Mouse (Mus musculus): Measurements from ENCODE around the gene Stard3. TPM values are rescaled to one million over a fixed set of nuclear protein-coding genes. Genes with fewer than 3 reads are reported as not detected.

Gene Stard3
- total and polyA plus RNA-seq, 3 experiments = 53.0 to 62.5 TPM; not detected in 1

- no peak for TF ChIP-seq TAL1 (IDR thresholded peaks at IDR 0.05; ENCODE audit: low read length)
- peak; percentile 64; the same call in 1 of the 2 replicates for TF ChIP-seq KAT2A (conservative IDR thresholded peaks at IDR 0.05; ENCODE audit: low read depth, low read length)
- no peak for TF ChIP-seq RAD21 (IDR thresholded peaks at IDR 0.05; ENCODE audit: low read depth, low read length)
These were observed 42.1 kb downstream of the Stard3 start, which contains the start of gene Pgap3 (continued) for GRCm38 (mm10) chr11:98400161-98400726.

GRCm38 (mm10) chr11:98400816-98401215 is 42.6 kb downstream of the Stard3 start:
- peaks cover 8 to 14% of the 10 kb centered on the region in 2 experiments for H3K4me1 ChIP-seq (ENCODE audit: control insufficient read depth in 1 of 2, insufficient read depth in 2 of 2, low read length in 2 of 2)
- H3K9ac ChIP-seq (ENCODE audit: control insufficient read depth, low read depth, low read length, poor library complexity, severe bottlenecking) = peak overlapping the region; percentile 80
- H3K9me3 ChIP-seq (replicated peaks; ENCODE audit: insufficient read depth, low read length) = no peaks in the 10 kb centered on the region
- H3K27ac ChIP-seq (ENCODE audit: control insufficient read depth, low read depth, low read length) = peak overlapping the region; percentile 89; the same call in 1 of the 2 replicates
- no peak for TF ChIP-seq TAL1 (IDR thresholded peaks at IDR 0.05; ENCODE audit: low read length)
- no peak for TF ChIP-seq E2F4 (IDR thresholded peaks at IDR 0.05; ENCODE audit: borderline replicate concordance, low read depth, low read length)
- TF ChIP-seq POLR2AphosphoS2 (IDR thresholded peaks at IDR 0.05; ENCODE audit: low read length) = no peak
- H3K79me2 ChIP-seq (ENCODE audit: control insufficient read depth, insufficient read depth, low read length, poor library complexity) = no peaks in the 10 kb centered on the region; the same call in 1 of the 2 replicates
- peaks cover 0 to 9% of the 10 kb centered on the region in 2 experiments; a peak in 2 of 4 replicates for H3K36me3 ChIP-seq (ENCODE audit: control insufficient read depth in 1 of 2, insufficient read depth in 2 of 2, low read length in 2 of 2)
- H3K27me3 ChIP-seq (ENCODE audit: control insufficient read depth in 1 of 2, insufficient read depth in 2 of 2, low read length in 2 of 2) = peaks cover 3 to 5% of the 10 kb centered on the region in 2 experiments; a peak in 2 of 4 replicates
- peak overlapping the region; percentile 69 to 96 for H3K4me3 ChIP-seq (ENCODE audit: control insufficient read depth in 1 of 2, insufficient read depth in 1 of 2, low read depth in 2 of 2, low read length in 2 of 2)
- no peak for DNase-seq (ENCODE audit: low read depth, low spot score)

- DNase-seq (ENCODE audit: low read depth, low spot score) = no peak
- Histone ChIP-seq H3K4me3 (ENCODE audit: control insufficient read depth in 1 of 2, insufficient read depth in 1 of 2, low read depth in 2 of 2, low read length in 2 of 2) (no peak overlapping the region), H3K9ac (ENCODE audit: control insufficient read depth, low read depth, low read length, poor library complexity, severe bottlenecking) (no peak overlapping the region), H3K4me1 (ENCODE audit: control insufficient read depth in 1 of 2, insufficient read depth in 2 of 2, low read length in 2 of 2) (no peaks in the 10 kb centered on the region), H3K27me3 (ENCODE audit: control insufficient read depth in 1 of 2, insufficient read depth in 2 of 2, low read length in 2 of 2) (peaks cover 8 to 13% of the 10 kb centered on the region in 2 experiments), H3K9me3 (replicated peaks; ENCODE audit: insufficient read depth, low read length) (no peaks in the 10 kb centered on the region), H3K36me3 (ENCODE audit: control insufficient read depth in 1 of 2, insufficient read depth in 2 of 2, low read length in 2 of 2) (no peaks in the 10 kb centered on the region), H3K27ac (ENCODE audit: control insufficient read depth, low read depth, low read length) (no peak overlapping the region), H3K79me2 (ENCODE audit: control insufficient read depth, insufficient read depth, low read length, poor library complexity) (no peaks in the 10 kb centered on the region)
- TF ChIP-seq HCFC1 (IDR thresholded peaks at IDR 0.05; ENCODE audit: low read depth, low read length) = no peak
- TF ChIP-seq E2F4 (IDR thresholded peaks at IDR 0.05; ENCODE audit: borderline replicate concordance, low read depth, low read length) = no peak
- TF ChIP-seq SMC3 (IDR thresholded peaks at IDR 0.05; ENCODE audit: low read depth, low read length) = no peak
- TF ChIP-seq NELFE (IDR thresholded peaks at IDR 0.05; ENCODE audit: low read depth, low read length) = no peak
- TF ChIP-seq BHLHE40 (IDR thresholded peaks at IDR 0.05; ENCODE audit: borderline replicate concordance, low read depth, low read length) = no peak
- no peak for TF ChIP-seq POLR2A (IDR thresholded peaks at IDR 0.05; ENCODE audit: control insufficient read depth in 1 of 2, insufficient read depth in 1 of 2, low read depth in 1 of 2, low read length in 2 of 2, poor library complexity in 1 of 2)
- TF ChIP-seq ZMIZ1 (IDR thresholded peaks at IDR 0.05; ENCODE audit: low read depth, low read length) = no peak
- no peak for TF ChIP-seq RCOR1 (IDR thresholded peaks at IDR 0.05; ENCODE audit: low read depth, low read length)
- TF ChIP-seq MAX (IDR thresholded peaks at IDR 0.05; ENCODE audit: low read length) = no peak
- TF ChIP-seq GABPA (IDR thresholded peaks at IDR 0.05; ENCODE audit: low read depth, low read length) = no peak
- no peak for TF ChIP-seq MAFK (IDR thresholded peaks at IDR 0.05; ENCODE audit: borderline replicate concordance, low read depth, low read length)
- TF ChIP-seq KAT2A (conservative IDR thresholded peaks at IDR 0.05; ENCODE audit: low read depth, low read length) = no peak
- no peak for TF ChIP-seq MAZ (IDR thresholded peaks at IDR 0.05; ENCODE audit: low read depth, low read length)
- no peak for TF ChIP-seq CHD2 (IDR thresholded peaks at IDR 0.05; ENCODE audit: low read length)
- TF ChIP-seq TAL1 (IDR thresholded peaks at IDR 0.05; ENCODE audit: low read length) = no peak
- no peak for TF ChIP-seq SIN3A (IDR thresholded peaks at IDR 0.05; ENCODE audit: low read length)
- TF ChIP-seq EP300 (IDR thresholded peaks at IDR 0.05; ENCODE audit: low read depth in 1 of 2, low read length in 2 of 2) = no peak
These were observed 48.5 kb downstream of the Stard3 start for GRCm38 (mm10) chr11:98406621-98407020.
